Mouse (Mus musculus) retina, embryonic 14.5 days (tissue): Measurements from ENCODE around the gene Inpp5b.

Experiments
- DNase-seq: peaks from one replicate; pipeline ENCODE4 v3.0.0-alpha.2; 2015; ENCODE audit warnings: low spot score

Inpp5b gene

GRCm38 (mm10) chr4:124811347-124811975 is 69.8 kb downstream of the Inpp5b start:
- DNase-seq = peak; percentile 29

- DNase-seq = no peak
Observed at GRCm38 (mm10) chr4:124815901-124816300, 74.3 kb downstream of the Inpp5b start.

GRCm38 (mm10) chr4:124817803-124818202 is 76.2 kb downstream of the Inpp5b start:
- DNase-seq = peak; percentile 63

GRCm38 (mm10) chr4:124818832-124819231 is 77.2 kb downstream of the Inpp5b start:
- no peak for DNase-seq

GRCm38 (mm10) chr4:124824967-124825366 is 83.3 kb downstream of the Inpp5b start:
- DNase-seq = no peak

- DNase-seq = no peak
Observed at GRCm38 (mm10) chr4:124825371-124825965, 83.8 kb downstream of the Inpp5b start.

- no peak for DNase-seq
Observed at GRCm38 (mm10) chr4:124829671-124830070, 88.0 kb downstream of the Inpp5b start.

GRCm38 (mm10) chr4:124832796-124833195 is 91.1 kb downstream of the Inpp5b start:
- DNase-seq = no peak

GRCm38 (mm10) chr4:124838035-124838700 is 96.5 kb downstream of the Inpp5b start:
- DNase-seq = no peak

- peak; percentile 23 for DNase-seq
Observed at GRCm38 (mm10) chr4:124840998-124841397, 99.3 kb downstream of the Inpp5b start.

- DNase-seq = peak; percentile 62
Observed at GRCm38 (mm10) chr4:124843493-124843892, 101.8 kb downstream of the Inpp5b start.

- peak; percentile 94 for DNase-seq
Observed at GRCm38 (mm10) chr4:124847573-124847972, 105.9 kb downstream of the Inpp5b start.

- peak; percentile 64 for DNase-seq
Observed at GRCm38 (mm10) chr4:124849631-124850260, 108.1 kb downstream of the Inpp5b start.

GRCm38 (mm10) chr4:124850261-124850913 is 108.7 kb downstream of the Inpp5b start, which contains the start of gene Yrdc:
TSS of gene Yrdc (plus strand) at chr4:124850679.
- peak; percentile 95 for DNase-seq
